Mouse (Mus musculus) erythroblast, embryonic 14.5 days (primary cell): ENCODE results near the gene Grk3.

Experiments used
- GATA1 ChIP-seq: IDR thresholded peaks from 2 replicates; pipeline ENCODE4 v1.6.1; 2012; ENCODE audit warnings: low read length, inconsistent platforms, mixed read lengths
- TAL1 ChIP-seq: IDR thresholded peaks from 3 replicates; pipeline ENCODE4 v1.6.1; 2012; ENCODE audit warnings: low read length, inconsistent platforms, mixed read lengths

- TF ChIP-seq GATA1 (no peak), TAL1 (no peak)
These were observed 34.3 kb upstream of the Grk3 start for GRCm38 (mm10) chr5:113049876-113050275.
